Mouse (Mus musculus): ENCODE data around the gene Mfsd12.

- no peak for TF ChIP-seq CTCF (conservative IDR thresholded peaks at IDR 0.05; ENCODE audit: insufficient read depth, insufficient read length, low read depth, low read length)
- no peak for TF ChIP-seq POLR2A (IDR thresholded peaks at IDR 0.05; ENCODE audit: low read depth, low read length)
Measured at GRCm38 (mm10) chr10:81379809-81380378, 22.6 kb downstream of the Mfsd12 start.

All from kidney, adult 2 months (tissue).